Mouse (Mus musculus) activated CD4-positive, CD25-positive, alpha-beta regulatory T cell, adult 4 months (primary cell): ENCODE data around the gene Ttll2. TPM values are rescaled to one million over a fixed set of nuclear protein-coding genes. Genes with fewer than 3 reads are reported as not detected.
"Not testable (repeated sequence)": the region's sequence is repeated elsewhere in the genome, so short reads cannot be mapped to it uniquely, and the experiment has no call there.

ENCODE experiments used
- ATAC-seq: one replicate; pipeline ENCODE4 v1.8.0; 2017
- polyA plus RNA-seq, 2 experiments: library from polyadenylated mRNA; unstranded; fragments of 100-300 nt; shearing (Covaris generic); gene quantifications; one replicate each; pipeline ENCODE4 v1.2.1; 2017

The Ttll2 gene
- polyA plus RNA-seq, 2 experiments from 2014 or later = not detected

GRCm38 (mm10) chr17:7360749-7361465, 8.4 kb upstream of the Ttll2 start:
- ATAC-seq = not testable (repeated sequence)

DNA sequence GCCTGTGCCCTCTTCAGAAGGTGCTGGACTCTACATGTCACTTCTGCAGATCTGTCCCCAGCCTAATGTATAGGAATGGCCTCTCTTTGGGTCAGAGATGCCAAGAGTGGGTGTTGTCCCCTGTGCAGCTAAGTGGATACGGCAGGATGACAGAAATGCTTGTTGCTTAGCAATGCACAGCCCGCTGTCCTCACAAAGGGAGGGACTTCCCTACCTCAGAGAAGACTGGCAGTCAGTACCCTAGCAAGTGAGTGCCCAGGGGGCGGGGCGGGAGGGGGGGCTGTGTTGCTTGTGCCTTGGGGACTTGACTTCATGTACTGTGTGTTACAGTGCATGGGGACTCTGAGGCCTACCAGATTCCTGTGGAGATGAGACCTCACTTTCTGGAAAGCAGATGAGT, 7.3 kb upstream of the Ttll2 start:
- ATAC-seq = not testable (repeated sequence)

- ATAC-seq = not testable (repeated sequence)
These were observed 3.7 kb downstream of the Ttll2 start for GRCm38 (mm10) chr17:7348765-7349164.

DNA sequence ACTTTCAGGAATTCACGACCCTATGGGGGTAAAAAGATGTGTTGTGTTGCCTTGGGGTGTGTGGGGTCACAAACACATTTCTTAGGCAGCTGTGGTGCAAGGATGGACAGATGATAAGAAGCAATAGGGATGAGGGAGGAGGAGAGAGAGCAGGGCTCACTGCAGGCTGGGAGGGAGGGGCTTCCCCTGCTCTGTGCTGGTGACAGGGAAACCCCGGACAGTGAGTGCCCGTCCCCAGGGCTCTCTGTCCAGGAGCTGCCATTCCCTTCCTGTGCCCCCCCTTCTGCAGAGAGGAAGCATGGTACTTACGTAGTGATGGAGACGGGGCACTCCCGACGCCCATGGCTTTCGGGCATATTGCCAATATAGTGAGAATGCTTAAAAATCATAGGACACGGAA, 15.1 kb downstream of the Ttll2 start:
- not testable (repeated sequence) for ATAC-seq

DNA sequence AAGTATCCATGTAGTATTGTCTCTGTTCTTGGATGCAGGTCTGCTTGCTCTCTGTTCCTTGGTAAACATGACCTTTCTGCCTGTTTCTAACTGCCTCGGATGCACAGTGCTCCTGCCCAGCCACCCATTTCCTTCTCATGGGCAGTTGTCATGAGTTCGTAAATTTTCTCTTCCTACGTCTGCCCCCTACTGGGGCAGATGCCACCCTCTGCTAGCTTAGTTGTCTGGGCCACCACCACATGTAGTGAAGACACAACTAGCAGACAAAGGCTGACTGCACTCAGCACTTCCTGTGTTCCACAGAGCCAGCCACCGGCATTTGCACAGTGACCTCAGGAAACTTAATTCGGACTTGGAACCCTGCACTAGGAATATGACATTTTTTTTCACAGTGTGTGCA, 19.8 kb downstream of the Ttll2 start:
- ATAC-seq = not testable (repeated sequence)

DNA sequence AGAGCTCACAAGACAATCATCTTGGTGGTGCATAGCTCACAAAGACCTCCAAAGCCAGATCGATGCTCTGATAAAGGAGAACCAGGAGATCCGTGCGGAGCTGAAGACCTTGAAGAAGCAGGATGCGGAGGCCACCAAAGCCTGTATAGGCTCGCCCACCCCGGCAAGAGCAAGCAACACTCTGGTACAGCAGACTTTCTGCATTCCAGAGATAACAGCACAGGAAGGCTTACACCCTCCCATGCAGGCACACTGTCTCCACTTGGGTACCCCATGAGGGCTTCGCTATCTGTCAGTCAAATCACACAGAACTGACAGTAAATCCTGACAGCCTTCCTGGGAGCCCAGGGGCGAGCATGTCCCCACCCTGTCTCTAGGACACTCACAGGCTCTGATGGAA, 26.1 kb downstream of the Ttll2 start:
- ATAC-seq = not testable (repeated sequence)

GRCm38 (mm10) chr17:7324346-7324745, 28.1 kb downstream of the Ttll2 start, which contains the start of gene Tcp10a:
TSS of gene Tcp10a (plus strand) at chr17:7324646.
- ATAC-seq = not testable (repeated sequence)

- not testable (repeated sequence) for ATAC-seq
These were observed 32.7 kb downstream of the Ttll2 start for GRCm38 (mm10) chr17:7319789-7320188.

GRCm38 (mm10) chr17:7315693-7316382, 36.7 kb downstream of the Ttll2 start:
- ATAC-seq = not testable (repeated sequence)

- ATAC-seq = peak; percentile 23
These were observed 46.0 kb downstream of the Ttll2 start for GRCm38 (mm10) chr17:7306278-7307196.

Other genes with a start within 250 kb of the Ttll2 start
- under 1 TPM; 0.57 to 0.60 TPM for gene Rps6ka2, start 182.6 kb downstream of the Ttll2 start, polyA plus RNA-seq
- gene Tcp10a, start 28.1 kb downstream of the Ttll2 start, polyA plus RNA-seq = not detected
- not detected for gene Gm49630, start 19.3 kb upstream of the Ttll2 start, polyA plus RNA-seq
- not detected for gene Unc93a2, start 32.8 kb upstream of the Ttll2 start, polyA plus RNA-seq